Mouse (Mus musculus) MEL (cell line): ENCODE measurements around the gene Ndufaf2.

Experiments
- CTCF ChIP-seq, 3 experiments: IDR thresholded peaks in 2 of 3; conservative IDR thresholded peaks in 1 of 3; 2 replicates each; pipeline ENCODE4 v1.5.1; 2011 to 2012; ENCODE audit warnings: low read length in 3 of 3, low read depth in 2 of 3, mild to moderate bottlenecking in 2 of 3, improper control_type of control experiment in 1 of 3, inconsistent platforms in 1 of 3, mixed read lengths in 1 of 3, moderate library complexity in 1 of 3; ENCODE audit not compliant: control insufficient read depth in 1 of 3, insufficient read depth in 1 of 3, poor library complexity in 1 of 3, severe bottlenecking in 1 of 3
- GABPA ChIP-seq: IDR thresholded peaks from 2 replicates; pipeline ENCODE4 v1.6.1; 2012; ENCODE audit warnings: low read depth, mild to moderate bottlenecking, inconsistent platforms, low read length, improper control_type of control experiment, moderate library complexity
- KAT2A ChIP-seq: conservative IDR thresholded peaks from 2 replicates; pipeline ENCODE4 v1.6.1; 2012; ENCODE audit warnings: low read depth, low read length, improper control_type of control experiment, inconsistent platforms
- POLR2AphosphoS2 ChIP-seq: IDR thresholded peaks from 2 replicates; pipeline ENCODE4 v1.6.1; 2011; ENCODE audit warnings: low read length, improper control_type of control experiment
- SIN3A ChIP-seq: IDR thresholded peaks from 2 replicates; pipeline ENCODE4 v1.6.1; 2012; ENCODE audit warnings: low read length, improper control_type of control experiment, inconsistent platforms

DNA sequence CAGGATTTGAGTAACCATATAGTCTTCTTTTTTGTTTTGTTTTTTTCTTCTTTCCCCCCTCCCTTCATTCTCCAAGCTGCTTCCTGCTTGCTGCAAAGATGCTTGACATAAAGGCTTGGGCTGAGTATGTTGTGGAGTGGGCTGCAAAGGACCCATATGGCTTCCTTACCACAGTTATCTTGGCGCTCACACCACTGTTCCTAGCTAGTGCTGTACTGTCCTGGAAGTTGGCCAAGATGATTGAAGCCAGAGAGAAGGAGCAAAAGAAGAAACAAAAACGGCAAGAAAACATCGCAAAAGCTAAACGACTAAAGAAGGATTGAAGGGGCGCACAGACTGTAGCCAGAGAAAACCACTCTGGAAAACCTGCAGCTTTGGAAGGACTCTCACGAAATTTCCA is 111.1 kb downstream of the Ndufaf2 start:
- no peak for TF ChIP-seq KAT2A
- 0 out of 2 replicates have a peak, but pooled peaks have one; percentile 37 for TF ChIP-seq SIN3A
- TF ChIP-seq CTCF (IDR thresholded peaks at IDR 0.05 in 2 of 3, conservative IDR thresholded peaks at IDR 0.05 in 1 of 3; ENCODE audit: control insufficient read depth in 1 of 3, insufficient read depth in 1 of 3, low read depth in 2 of 3, low read length in 3 of 3, poor library complexity in 1 of 3, severe bottlenecking in 1 of 3) = no peak
- no peak for TF ChIP-seq GABPA
- no peak for TF ChIP-seq POLR2AphosphoS2
